In the genomic region with DNA sequence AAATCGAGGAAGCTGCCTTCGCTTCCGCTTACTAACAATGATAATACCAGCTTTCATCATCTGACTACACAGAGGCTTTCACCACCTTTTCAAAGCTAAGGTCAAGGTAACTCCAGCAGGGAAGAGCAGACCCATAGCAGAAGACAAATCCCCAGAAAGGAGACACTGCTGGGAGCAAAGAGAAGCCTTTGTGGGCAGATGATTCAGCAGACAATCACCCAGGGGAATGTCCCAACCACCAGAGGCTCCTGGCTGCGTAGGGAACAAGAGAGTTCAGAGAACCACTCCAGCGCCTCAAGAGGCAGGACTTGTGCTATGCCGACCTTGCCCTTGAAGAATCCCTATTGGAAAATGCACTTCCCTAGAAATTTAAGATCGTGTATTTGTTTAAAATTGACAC, we compare ENCODE assay signal across 30 mouse cellular contexts. TPM values are rescaled to one million over a fixed set of nuclear protein-coding genes. Genes with fewer than 3 reads are reported as not detected.
A peak's percentile ranks its signal among the peaks of the same experiment; 100 is the strongest.
DNase-seq lines count a peak whose midpoint lies in the region; ATAC-seq and TF ChIP-seq lines count a peak whose summit lies in the region.
"Had no signal": no experiment of that assay in that cellular context is flagged by ENCODE, and none has a peak within 500 bp of the region (broad histone marks: within the 10 kb centered on the region; RNA-seq: fewer than 3 reads in every experiment).

No protein-coding gene starts in this region.

- TF ChIP-seq POLR2A in lung, adult 2 months (IDR thresholded peaks at IDR 0.05; ENCODE audit: borderline replicate concordance, extremely low read depth, low read depth, low read length) = no peak

- no peak overlapping the region for H3K4me2 ChIP-seq in liver, postnatal 0 days (ENCODE audit: low read depth, low read length)
- H3K4me2 ChIP-seq: embryonic facial prominence, embryonic 15.5 days; forebrain, embryonic 12.5 days; heart, embryonic 15.5 days; lung, embryonic 15.5 days; midbrain, embryonic 11.5 days; neural tube, embryonic 12.5 days; stomach, embryonic 15.5 days had no signal

- peak; percentile 84 for ATAC-seq in Patski
- no peak for ATAC-seq in liver, postnatal 0 days
- ATAC-seq: CD4-positive, CD25-positive, alpha-beta regulatory T cell, adult 4 months; forebrain, postnatal 0 days; hindbrain, embryonic 16.5 days; midbrain, embryonic 16.5 days had no signal

- H3K36me3 ChIP-seq in liver, postnatal 0 days (replicated peaks; ENCODE audit: insufficient read depth, low read length) = no peaks in the 10 kb centered on the region
- H3K36me3 ChIP-seq: embryonic facial prominence, embryonic 10.5 days; embryonic facial prominence, embryonic 15.5 days; forebrain, embryonic 12.5 days; heart, embryonic 10.5 days; heart, embryonic 15.5 days; lung, embryonic 15.5 days; neural tube, embryonic 12.5 days; stomach, embryonic 15.5 days had no signal

- TF ChIP-seq CTCF in Patski (IDR thresholded peaks at IDR 0.05) = peak; percentile 40
- TF ChIP-seq CTCF in liver, postnatal 0 days (IDR thresholded peaks at IDR 0.05; ENCODE audit: low read depth) = no peak
- TF ChIP-seq CTCF in lung, adult 2 months (IDR thresholded peaks at IDR 0.05; ENCODE audit: insufficient read depth, low read length) = no peak

- H3K9me3 ChIP-seq in liver, postnatal 0 days (ENCODE audit: low read length) = no peaks in the 10 kb centered on the region
- H3K9me3 ChIP-seq: embryonic facial prominence, embryonic 10.5 days; embryonic facial prominence, embryonic 15.5 days; forebrain, embryonic 12.5 days; heart, embryonic 10.5 days; heart, embryonic 15.5 days; lung, embryonic 15.5 days; neural tube, embryonic 12.5 days; stomach, embryonic 15.5 days had no signal

- no peaks in the 10 kb centered on the region for H3K27me3 ChIP-seq in Patski
- no peaks in the 10 kb centered on the region for H3K27me3 ChIP-seq in liver, postnatal 0 days (ENCODE audit: insufficient read depth, low read length)
- H3K27me3 ChIP-seq: embryonic facial prominence, embryonic 15.5 days; forebrain, embryonic 12.5 days; heart, embryonic 15.5 days; lung, embryonic 15.5 days; neural tube, embryonic 12.5 days; stomach, embryonic 15.5 days had no signal

- H3K9ac ChIP-seq in liver, postnatal 0 days (replicated peaks) = no peak overlapping the region
- H3K9ac ChIP-seq: embryonic facial prominence, embryonic 15.5 days; forebrain, embryonic 12.5 days; forebrain, postnatal 0 days; heart, embryonic 15.5 days; liver, embryonic 14.5 days; lung, embryonic 15.5 days; neural tube, embryonic 12.5 days; stomach, embryonic 15.5 days had no signal

- WGBS in liver, postnatal 0 days (ENCODE audit: insufficient replicate concordance) = 62% methylated on average over 7 of the region's 7 CpGs
- 75% methylated on average over 7 of the region's 7 CpGs for WGBS in lung, adult 2 months

- POLR2A ChIA-PET in Patski (lab: Charles Lee) = no interaction called here

- in situ Hi-C loops in Patski (cut with MboI; ENCODE audit: low pct_unique_long_range_greater_than_20kb) = no loop called here

- CTCF ChIA-PET in Patski (lab: Charles Lee) = no interaction called here

- peak; percentile 65 for DNase-seq in 3134 (ENCODE audit: extremely low read depth, insufficient read length, low spot score)
- DNase-seq in 3T3-L1 (ENCODE audit: low read depth, low spot score) = peak; percentile 94
- peak; percentile 47 for DNase-seq in Patski (ENCODE audit: low read depth, low spot score)
- peak; percentile 30 for DNase-seq in adrenal gland, postnatal 10 days
- DNase-seq in cerebellum, postnatal 4 days (ENCODE audit: low spot score in 2 of 2) = no peak
- no peak for DNase-seq in liver, postnatal 0 days
- no peak for DNase-seq in lung, adult 2 months
- no peak for DNase-seq in right cerebral cortex, postnatal 25 days
- DNase-seq: cerebellum, adult 18-20 months; cerebellum, postnatal 14 days; forebrain, postnatal 0 days; gastrocnemius, postnatal 10 days; kidney, adult 18-20 months; layer of hippocampus, adult 9-11 months; liver had no signal

- TF ChIP-seq EP300 in liver, postnatal 0 days (IDR thresholded peaks at IDR 0.05; ENCODE audit: low read depth) = no peak

- H3K4me3 ChIP-seq in liver, postnatal 0 days (ENCODE audit: low read depth, low read length) = no peak overlapping the region
- H3K4me3 ChIP-seq in lung, adult 2 months (replicated peaks; ENCODE audit: extremely low read depth, low read depth, low read length) = no peak overlapping the region
- H3K4me3 ChIP-seq: embryonic facial prominence, embryonic 10.5 days; embryonic facial prominence, embryonic 15.5 days; forebrain, embryonic 12.5 days; heart, embryonic 10.5 days; heart, embryonic 15.5 days; lung, embryonic 15.5 days; neural tube, embryonic 12.5 days; stomach, embryonic 15.5 days had no signal

- H3K4me1 ChIP-seq in liver, postnatal 0 days (ENCODE audit: insufficient read depth) = no peaks in the 10 kb centered on the region
- H3K4me1 ChIP-seq in lung, adult 2 months (ENCODE audit: control insufficient read depth, insufficient read depth, low read length) = no peaks in the 10 kb centered on the region
- H3K4me1 ChIP-seq: embryonic facial prominence, embryonic 10.5 days; embryonic facial prominence, embryonic 15.5 days; forebrain, embryonic 12.5 days; heart, embryonic 10.5 days; heart, embryonic 15.5 days; lung, embryonic 15.5 days; neural tube, embryonic 12.5 days; stomach, embryonic 15.5 days had no signal

- H3K27ac ChIP-seq in liver, postnatal 0 days (ENCODE audit: low read depth) = no peak overlapping the region
- H3K27ac ChIP-seq: embryonic facial prominence, embryonic 10.5 days; embryonic facial prominence, embryonic 15.5 days; forebrain, embryonic 12.5 days; heart, embryonic 10.5 days; heart, embryonic 15.5 days; kidney, postnatal 0 days; liver, embryonic 14.5 days; lung, embryonic 15.5 days; neural tube, embryonic 12.5 days; stomach, embryonic 15.5 days had no signal

RNA-seq across cellular contexts. Expression of a gene that starts 29.1 kb away (rescaled TPM):
- polyA plus RNA-seq in Patski (2021) = 11.0 TPM
- 10 to 100 TPM; 32.8 to 38.5 TPM for total RNA-seq in adrenal gland, postnatal 10 days (2021)
- polyA plus RNA-seq in liver, postnatal 0 days (2015; fragmentation: Nextera tagmentation; extraction: Ambion mirVana) = 0.27 and 0.35 TPM in 2 replicates
- 2.2 and 5.9 TPM in 2 replicates for polyA plus RNA-seq in lung, adult 2 months (2012; rRNA removed)
- total RNA-seq: megakaryocyte progenitor cell, adult 5-6 weeks had no signal
- polyA plus RNA-seq: CD4-positive, CD25-positive, alpha-beta regulatory T cell, adult 4 months had no signal

Comparison
In these comparisons a context has a peak if more than half of its experiments do, and no peak if none do; other contexts are left out.
1. DNase-seq: peak in 3134 (single experiment), 3T3-L1 (single experiment), Patski (single experiment) and adrenal gland, postnatal 10 days (single experiment); none in cerebellum, postnatal 4 days (0 of 2), liver, postnatal 0 days (single experiment), lung, adult 2 months (single experiment) and right cerebral cortex, postnatal 25 days (single experiment).